Mouse (Mus musculus): ENCODE measurements around the gene Cldn7. TPM values are rescaled to one million over a fixed set of nuclear protein-coding genes. Genes with fewer than 3 reads are reported as not detected.
A peak's percentile ranks its signal among the peaks of the same experiment; 100 is the strongest.

Cldn7 gene
- polyA plus RNA-seq, 1 experiment from 2014 or later: 2.4 TPM

- Histone ChIP-seq H3K4me3 (ENCODE audit: low read depth, low read length) (no peak overlapping the region), H3K27me3 (ENCODE audit: control insufficient read depth, insufficient read depth, low read length) (peaks cover 14% of the 10 kb centered on the region), H3K36me3 (ENCODE audit: control insufficient read depth, insufficient read depth, low read length) (no peaks in the 10 kb centered on the region), H3K4me1 (ENCODE audit: control insufficient read depth, insufficient read depth, low read length) (peaks cover 6% of the 10 kb centered on the region; the same call in 1 of the 2 replicates), H3K4me2 (no peak overlapping the region), H3K9ac (ENCODE audit: low read depth, low read length) (no peak overlapping the region), H3K27ac (ENCODE audit: low read depth, low read length) (no peak overlapping the region), H3K9me3 (replicated peaks; ENCODE audit: control insufficient read depth, low read length) (no peaks in the 10 kb centered on the region)
- WGBS (ENCODE audit: insufficient replicate concordance): 51% methylated on average over 3 of the region's 3 CpGs
- ATAC-seq (replicated peaks; ENCODE audit: insufficient number of reproducible peaks, low FRiP score, low TSS enrichment): no peak
Measured at GRCm38 (mm10) chr11:69930967-69931537, 33.5 kb upstream of the Cldn7 start.

GRCm38 (mm10) chr11:69931769-69932168 is 32.8 kb upstream of the Cldn7 start:
- H3K9me3 ChIP-seq (replicated peaks; ENCODE audit: control insufficient read depth, low read length): no peaks in the 10 kb centered on the region
- no peak overlapping the region for H3K9ac ChIP-seq (ENCODE audit: low read depth, low read length)
- H3K4me1 ChIP-seq (ENCODE audit: control insufficient read depth, insufficient read depth, low read length): peaks cover 13% of the 10 kb centered on the region
- H3K27ac ChIP-seq (ENCODE audit: low read depth, low read length): no peak overlapping the region
- peaks cover 21% of the 10 kb centered on the region for H3K27me3 ChIP-seq (ENCODE audit: control insufficient read depth, insufficient read depth, low read length)
- 71% methylated on average over 8 of the region's 8 CpGs for WGBS (ENCODE audit: insufficient replicate concordance)
- H3K4me3 ChIP-seq (ENCODE audit: low read depth, low read length): no peak overlapping the region
- ATAC-seq (replicated peaks; ENCODE audit: insufficient number of reproducible peaks, low FRiP score, low TSS enrichment): no peak
- no peaks in the 10 kb centered on the region for H3K36me3 ChIP-seq (ENCODE audit: control insufficient read depth, insufficient read depth, low read length)
- H3K4me2 ChIP-seq: no peak overlapping the region

- no peak overlapping the region for H3K27ac ChIP-seq (ENCODE audit: low read depth, low read length)
- ATAC-seq (replicated peaks; ENCODE audit: insufficient number of reproducible peaks, low FRiP score, low TSS enrichment): no peak
- WGBS (ENCODE audit: insufficient replicate concordance): 37% methylated on average over 3 of the region's 3 CpGs
- H3K9ac ChIP-seq (ENCODE audit: low read depth, low read length): no peak overlapping the region
- H3K9me3 ChIP-seq (replicated peaks; ENCODE audit: control insufficient read depth, low read length): no peaks in the 10 kb centered on the region
- H3K4me1 ChIP-seq (ENCODE audit: control insufficient read depth, insufficient read depth, low read length): peaks cover 16% of the 10 kb centered on the region
- peaks cover 26% of the 10 kb centered on the region for H3K27me3 ChIP-seq (ENCODE audit: control insufficient read depth, insufficient read depth, low read length)
- no peak overlapping the region for H3K4me3 ChIP-seq (ENCODE audit: low read depth, low read length)
- H3K4me2 ChIP-seq: no peak overlapping the region
- no peaks in the 10 kb centered on the region for H3K36me3 ChIP-seq (ENCODE audit: control insufficient read depth, insufficient read depth, low read length)
Measured at GRCm38 (mm10) chr11:69932254-69932653, 32.3 kb upstream of the Cldn7 start.

GRCm38 (mm10) chr11:69933066-69933465 is 31.5 kb upstream of the Cldn7 start:
- no peaks in the 10 kb centered on the region for H3K9me3 ChIP-seq (replicated peaks; ENCODE audit: control insufficient read depth, low read length)
- no peaks in the 10 kb centered on the region for H3K36me3 ChIP-seq (ENCODE audit: control insufficient read depth, insufficient read depth, low read length)
- H3K4me3 ChIP-seq (ENCODE audit: low read depth, low read length): no peak overlapping the region
- no peak overlapping the region for H3K27ac ChIP-seq (ENCODE audit: low read depth, low read length)
- peaks cover 29% of the 10 kb centered on the region for H3K27me3 ChIP-seq (ENCODE audit: control insufficient read depth, insufficient read depth, low read length)
- peaks cover 16% of the 10 kb centered on the region for H3K4me1 ChIP-seq (ENCODE audit: control insufficient read depth, insufficient read depth, low read length)
- no peak overlapping the region for H3K9ac ChIP-seq (ENCODE audit: low read depth, low read length)
- ATAC-seq (replicated peaks; ENCODE audit: insufficient number of reproducible peaks, low FRiP score, low TSS enrichment): no peak
- no peak overlapping the region for H3K4me2 ChIP-seq
- WGBS (ENCODE audit: insufficient replicate concordance): 66% methylated on average over 4 of the region's 4 CpGs

- H3K4me3 ChIP-seq (ENCODE audit: low read depth, low read length): peak overlapping the region; percentile 21
- H3K27ac ChIP-seq (ENCODE audit: low read depth, low read length): no peak overlapping the region
- no peak for ATAC-seq (replicated peaks; ENCODE audit: insufficient number of reproducible peaks, low FRiP score, low TSS enrichment)
- H3K4me1 ChIP-seq (ENCODE audit: control insufficient read depth, insufficient read depth, low read length): peaks cover 16% of the 10 kb centered on the region
- H3K9me3 ChIP-seq (replicated peaks; ENCODE audit: control insufficient read depth, low read length): no peaks in the 10 kb centered on the region
- H3K27me3 ChIP-seq (ENCODE audit: control insufficient read depth, insufficient read depth, low read length): peaks cover 40% of the 10 kb centered on the region
- peak overlapping the region; percentile 99 for H3K4me2 ChIP-seq
- no peaks in the 10 kb centered on the region for H3K36me3 ChIP-seq (ENCODE audit: control insufficient read depth, insufficient read depth, low read length)
- WGBS (ENCODE audit: insufficient replicate concordance): 1% methylated on average over 18 of the region's 18 CpGs
- H3K9ac ChIP-seq (ENCODE audit: low read depth, low read length): no peak overlapping the region
Measured at GRCm38 (mm10) chr11:69934169-69934568, 30.4 kb upstream of the Cldn7 start.

GRCm38 (mm10) chr11:69934681-69935080 is 29.9 kb upstream of the Cldn7 start:
- no peak overlapping the region; the same call in 1 of the 2 replicates for H3K9ac ChIP-seq (ENCODE audit: low read depth, low read length)

GRCm38 (mm10) chr11:69935137-69935879 is 29.3 kb upstream of the Cldn7 start, which contains the start of gene Ybx2:
Gene Ybx2, plus strand, starts transcription at chr11:69935796.
- Histone ChIP-seq H3K9ac (ENCODE audit: low read depth, low read length) (peak within 1 kb of the TSS; percentile 68), H3K27me3 (ENCODE audit: control insufficient read depth, insufficient read depth, low read length) (peaks cover 43% of the 10 kb centered on the region), H3K4me1 (ENCODE audit: control insufficient read depth, insufficient read depth, low read length) (peaks cover 16% of the 10 kb centered on the region), H3K4me2 (peak within 1 kb of the TSS; percentile 99), H3K9me3 (replicated peaks; ENCODE audit: control insufficient read depth, low read length) (no peaks in the 10 kb centered on the region), H3K27ac (ENCODE audit: low read depth, low read length) (peak within 1 kb of the TSS; percentile 38; the same call in 1 of the 2 replicates), H3K36me3 (ENCODE audit: control insufficient read depth, insufficient read depth, low read length) (no peaks in the 10 kb centered on the region), H3K4me3 (ENCODE audit: low read depth, low read length) (peak within 1 kb of the TSS; percentile 55)
- ATAC-seq (replicated peaks; ENCODE audit: insufficient number of reproducible peaks, low FRiP score, low TSS enrichment): peak; percentile 88
- WGBS (ENCODE audit: insufficient replicate concordance): 2% methylated on average over 49 of the region's 62 CpGs

More at GRCm38 (mm10) chr11:69934681-69935080, 29.9 kb upstream of the Cldn7 start:
- no peaks in the 10 kb centered on the region for H3K9me3 ChIP-seq (replicated peaks; ENCODE audit: control insufficient read depth, low read length)
- peak overlapping the region; percentile 55; the same call in 1 of the 2 replicates for H3K4me3 ChIP-seq (ENCODE audit: low read depth, low read length)
- no peaks in the 10 kb centered on the region for H3K36me3 ChIP-seq (ENCODE audit: control insufficient read depth, insufficient read depth, low read length)
- WGBS (ENCODE audit: insufficient replicate concordance): 22% methylated on average over 6 of the region's 6 CpGs
- H3K27me3 ChIP-seq (ENCODE audit: control insufficient read depth, insufficient read depth, low read length): peaks cover 43% of the 10 kb centered on the region
- H3K4me1 ChIP-seq (ENCODE audit: control insufficient read depth, insufficient read depth, low read length): peaks cover 16% of the 10 kb centered on the region
- H3K27ac ChIP-seq (ENCODE audit: low read depth, low read length): no peak overlapping the region
- peak overlapping the region; percentile 99 for H3K4me2 ChIP-seq
- no peak for ATAC-seq (replicated peaks; ENCODE audit: insufficient number of reproducible peaks, low FRiP score, low TSS enrichment)

- no peak for ATAC-seq (replicated peaks; ENCODE audit: insufficient number of reproducible peaks, low FRiP score, low TSS enrichment)
- peaks cover 16% of the 10 kb centered on the region for H3K4me1 ChIP-seq (ENCODE audit: control insufficient read depth, insufficient read depth, low read length)
- H3K4me2 ChIP-seq: peak overlapping the region; percentile 99
- H3K36me3 ChIP-seq (ENCODE audit: control insufficient read depth, insufficient read depth, low read length): no peaks in the 10 kb centered on the region
- H3K9me3 ChIP-seq (replicated peaks; ENCODE audit: control insufficient read depth, low read length): no peaks in the 10 kb centered on the region
- H3K27me3 ChIP-seq (ENCODE audit: control insufficient read depth, insufficient read depth, low read length): peaks cover 43% of the 10 kb centered on the region
- 2% methylated on average over 25 of the region's 30 CpGs for WGBS (ENCODE audit: insufficient replicate concordance)
- H3K27ac ChIP-seq (ENCODE audit: low read depth, low read length): no peak overlapping the region
- H3K4me3 ChIP-seq (ENCODE audit: low read depth, low read length): peak overlapping the region; percentile 55
- H3K9ac ChIP-seq (ENCODE audit: low read depth, low read length): peak overlapping the region; percentile 68
Measured at GRCm38 (mm10) chr11:69936156-69936555, 28.4 kb upstream of the Cldn7 start.

Measured in heart, embryonic 11.5 days (tissue).